Mouse (Mus musculus): ENCODE results near the gene Pou4f1.
"Not testable (repeated sequence)": the region's sequence is repeated elsewhere in the genome, so short reads cannot be mapped to it uniquely, and the experiment has no call there.

DNA sequence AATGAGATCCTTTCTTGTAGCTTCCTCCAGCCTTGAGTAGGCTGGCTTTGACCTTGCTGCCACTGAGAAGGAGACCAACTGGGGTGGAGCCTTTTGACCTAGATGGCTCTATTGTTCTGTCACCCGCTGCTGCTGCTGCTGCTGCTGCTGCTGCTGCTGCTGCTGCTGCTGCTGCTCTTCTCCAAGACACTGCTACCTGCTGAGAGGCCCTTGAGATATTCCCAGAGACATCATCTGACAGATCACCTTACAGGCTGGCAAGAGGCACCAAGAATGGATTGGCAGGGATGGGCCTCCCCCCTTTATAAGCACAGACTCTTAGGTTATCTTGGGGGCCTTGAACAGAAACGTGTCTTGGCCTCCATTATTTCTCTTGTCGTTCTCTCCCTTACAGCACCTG lies 35.0 kb upstream of the Pou4f1 start:
- not testable (repeated sequence) for TF ChIP-seq EP300, CTCF (IDR thresholded peaks at IDR 0.05; ENCODE audit: low read depth)
